Mouse (Mus musculus) stomach, postnatal 0 days (tissue): ENCODE results near the gene Parl. TPM values are rescaled to one million over a fixed set of nuclear protein-coding genes. Genes with fewer than 3 reads are reported as not detected.

Source experiments
- ATAC-seq: fragments of 200-750 bp; cut with Nextera tagmentation; 2 replicates; pipeline ENCODE4 v1.8.0; 2017; ENCODE audit not compliant: low FRiP score, low TSS enrichment
- DNase-seq: peaks from one replicate; pipeline ENCODE4 v3.0.0-alpha.2; 2016; ENCODE audit warnings: low spot score
- H3K27ac ChIP-seq: fragments of 300-500 bp; sonication (generic); replicated peaks from 2 replicates; pipeline ENCODE4 v1.5.1; 2014; ENCODE audit warnings: mild to moderate bottlenecking, control low read depth
- H3K27me3 ChIP-seq: fragments of 300-500 bp; sonication (generic); 2 replicates; pipeline ENCODE4 v1.6.1; 2014; ENCODE audit warnings: low read length; ENCODE audit not compliant: control insufficient read depth, insufficient read depth
- H3K36me3 ChIP-seq: fragments of 300-500 bp; sonication (generic); 2 replicates; pipeline ENCODE4 v1.6.1; 2014; ENCODE audit warnings: low read length, mixed read lengths; ENCODE audit not compliant: control insufficient read depth, insufficient read depth
- H3K4me1 ChIP-seq: fragments of 300-500 bp; sonication (generic); replicated peaks from 2 replicates; pipeline ENCODE4 v1.6.1; 2014; ENCODE audit warnings: antibody characterized with exemption; ENCODE audit not compliant: control insufficient read depth, insufficient read depth
- H3K4me2 ChIP-seq: fragments of 300-500 bp; sonication (generic); replicated peaks from 2 replicates; pipeline ENCODE4 v1.6.1; 2014; ENCODE audit warnings: low read depth, mild to moderate bottlenecking, control low read depth, moderate library complexity
- H3K4me3 ChIP-seq: fragments of 300-500 bp; sonication (generic); 2 replicates; pipeline ENCODE4 v1.5.1; 2014; ENCODE audit warnings: low read depth, low read length, control low read depth
- H3K9ac ChIP-seq: fragments of 300-500 bp; sonication (generic); 2 replicates; pipeline ENCODE4 v1.6.1; 2014; ENCODE audit warnings: mild to moderate bottlenecking, low read length, control low read depth, mixed read lengths
- H3K9me3 ChIP-seq: fragments of 300-500 bp; sonication (generic); 2 replicates; pipeline ENCODE4 v1.6.1; 2016; ENCODE audit warnings: low read length; ENCODE audit not compliant: control insufficient read depth
- CTCF ChIP-seq: IDR thresholded peaks from 2 replicates; pipeline ENCODE4 v1.5.1; 2016; ENCODE audit warnings: antibody characterized with exemption, low read depth, mild to moderate bottlenecking, moderate library complexity
- EP300 ChIP-seq: optimal IDR thresholded peaks from 2 replicates; pipeline ENCODE3; 2016; ENCODE audit warnings: antibody characterized with exemption
- WGBS: fragments of 180-500 bp; shearing (Covaris S2); extraction: QIAGEN DNeasy Blood & Tissue Kit; methylation state at CpG from one replicate; pipeline ENCODE4 v1.1.7; 2014; 5-methylcytosine and 5-hydroxymethylcytosine counted together
- polyA plus RNA-seq: library from polyadenylated mRNA; unstranded; fragments of >200 nt; fragmentation: Nextera tagmentation; extraction: Ambion mirVana; gene quantifications from 2 replicates; pipeline ENCODE4 v1.2.1, GENCODE M21; 2015

Parl gene
- polyA plus RNA-seq, 1 experiment from 2014 or later: 107 TPM

- no peak overlapping the region for H3K4me3 ChIP-seq
- WGBS: 74% methylated on average over 5 of the region's 5 CpGs
- no peak overlapping the region for H3K4me2 ChIP-seq
- no peak overlapping the region for H3K9ac ChIP-seq
- H3K4me1 ChIP-seq: no peaks in the 10 kb centered on the region
- H3K9me3 ChIP-seq: no peaks in the 10 kb centered on the region
- ATAC-seq (no peak), DNase-seq (no peak)
- TF ChIP-seq EP300 (no peak), CTCF (no peak)
- no peaks in the 10 kb centered on the region for H3K27me3 ChIP-seq
- no peak overlapping the region for H3K27ac ChIP-seq
- H3K36me3 ChIP-seq: peaks cover 13% of the 10 kb centered on the region; the same call in 1 of the 2 replicates
Observed at GRCm38 (mm10) chr16:20279395-20279794, 22.8 kb downstream of the Parl start.

GRCm38 (mm10) chr16:20272994-20273393 lies 29.2 kb downstream of the Parl start:
- H3K27me3 ChIP-seq: no peaks in the 10 kb centered on the region
- no peaks in the 10 kb centered on the region for H3K9me3 ChIP-seq
- H3K36me3 ChIP-seq: no peaks in the 10 kb centered on the region
- TF ChIP-seq EP300 (no peak), CTCF (no peak)
- 13% methylated on average over 3 of the region's 3 CpGs for WGBS
- H3K4me2 ChIP-seq: no peak overlapping the region
- H3K9ac ChIP-seq: no peak overlapping the region
- no peaks in the 10 kb centered on the region for H3K4me1 ChIP-seq
- H3K27ac ChIP-seq: no peak overlapping the region
- DNase-seq (no peak), ATAC-seq (no peak)
- no peak overlapping the region for H3K4me3 ChIP-seq

GRCm38 (mm10) chr16:20271339-20271738 lies 30.8 kb downstream of the Parl start:
- ATAC-seq (no peak), DNase-seq (no peak)
- no peak overlapping the region for H3K4me3 ChIP-seq
- H3K4me1 ChIP-seq: no peaks in the 10 kb centered on the region
- WGBS: 72% methylated on average over 4 of the region's 4 CpGs
- H3K9ac ChIP-seq: no peak overlapping the region
- TF ChIP-seq EP300: no peak
- no peak for TF ChIP-seq CTCF
- no peaks in the 10 kb centered on the region for H3K9me3 ChIP-seq
- no peak overlapping the region for H3K4me2 ChIP-seq
- no peaks in the 10 kb centered on the region for H3K27me3 ChIP-seq
- H3K27ac ChIP-seq: no peak overlapping the region
- H3K36me3 ChIP-seq: no peaks in the 10 kb centered on the region

GRCm38 (mm10) chr16:20265089-20265488 lies 37.1 kb downstream of the Parl start:
- Histone ChIP-seq H3K27me3 (no peaks in the 10 kb centered on the region), H3K4me3 (no peak overlapping the region), H3K27ac (no peak overlapping the region), H3K9ac (no peak overlapping the region), H3K9me3 (no peaks in the 10 kb centered on the region), H3K36me3 (no peaks in the 10 kb centered on the region), H3K4me2 (no peak overlapping the region), H3K4me1 (no peaks in the 10 kb centered on the region)
- DNase-seq (no peak), ATAC-seq (no peak)
- 71% methylated on average over 7 of the region's 7 CpGs for WGBS
- TF ChIP-seq CTCF (no peak), EP300 (no peak)

- no peaks in the 10 kb centered on the region for H3K27me3 ChIP-seq
- no peak overlapping the region for H3K27ac ChIP-seq
- H3K4me3 ChIP-seq: no peak overlapping the region
- no peaks in the 10 kb centered on the region for H3K4me1 ChIP-seq
- DNase-seq: no peak
- no peak for TF ChIP-seq CTCF
- TF ChIP-seq EP300: no peak
- no peak overlapping the region for H3K4me2 ChIP-seq
- no peak overlapping the region for H3K9ac ChIP-seq
- no peak for ATAC-seq
- no peaks in the 10 kb centered on the region for H3K36me3 ChIP-seq
- WGBS: 73% methylated on average over 5 of the region's 5 CpGs
- no peaks in the 10 kb centered on the region for H3K9me3 ChIP-seq
Observed at GRCm38 (mm10) chr16:20257926-20258325, 44.3 kb downstream of the Parl start.

GRCm38 (mm10) chr16:20248442-20249174 lies 53.6 kb downstream of the Parl start:
- H3K36me3 ChIP-seq: no peaks in the 10 kb centered on the region
- WGBS: 86% methylated on average over 9 of the region's 9 CpGs
- TF ChIP-seq CTCF (no peak), EP300 (no peak)
- no peak overlapping the region for H3K4me2 ChIP-seq
- no peak overlapping the region for H3K9ac ChIP-seq
- DNase-seq (no peak), ATAC-seq (no peak)
- H3K4me3 ChIP-seq: no peak overlapping the region
- no peaks in the 10 kb centered on the region for H3K9me3 ChIP-seq
- H3K4me1 ChIP-seq: no peaks in the 10 kb centered on the region
- H3K27me3 ChIP-seq: no peaks in the 10 kb centered on the region
- no peak overlapping the region for H3K27ac ChIP-seq
